Mouse (Mus musculus): ENCODE measurements around the gene Slc50a1.

Gene Slc50a1

DNA sequence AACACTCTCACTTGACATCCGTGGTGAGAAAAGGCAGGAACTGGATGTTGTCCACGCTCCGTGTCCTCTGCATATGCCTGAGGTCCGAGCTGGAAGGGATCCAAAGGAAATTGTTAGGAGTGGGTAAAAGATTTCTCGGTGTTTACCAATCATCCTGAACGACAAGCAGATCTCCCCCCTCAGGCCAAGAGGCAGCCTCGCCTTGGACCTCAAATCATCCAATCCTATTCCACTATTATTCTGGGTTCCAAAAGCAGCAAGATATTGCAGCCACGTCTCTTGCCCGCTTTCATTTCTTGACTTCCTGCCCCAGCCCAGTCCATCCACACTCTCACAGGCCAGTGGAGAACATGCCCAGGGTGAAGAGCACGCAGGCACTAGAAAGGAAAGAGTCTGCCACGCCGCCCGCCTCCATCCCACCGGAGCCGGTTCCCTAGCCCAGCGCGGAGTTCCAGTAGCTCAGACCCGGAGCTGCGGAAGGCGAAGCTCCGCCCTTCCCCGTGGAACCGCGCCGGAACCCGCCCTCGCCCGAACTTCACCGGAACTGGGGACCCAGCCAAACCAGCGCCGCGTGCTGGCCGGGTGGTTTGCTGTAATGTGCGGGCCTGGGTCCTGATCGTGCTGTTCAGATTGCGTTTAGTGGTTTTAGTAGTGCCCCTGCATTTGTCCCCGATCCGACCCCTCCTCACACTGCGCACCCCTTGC lies at the start of gene Slc50a1:
Gene Slc50a1, minus strand, starts transcription at position 520 of the 705 bp plus-strand sequence.
- DNase-seq (ENCODE audit: low read depth, low spot score), result peak; percentile 36

DNA sequence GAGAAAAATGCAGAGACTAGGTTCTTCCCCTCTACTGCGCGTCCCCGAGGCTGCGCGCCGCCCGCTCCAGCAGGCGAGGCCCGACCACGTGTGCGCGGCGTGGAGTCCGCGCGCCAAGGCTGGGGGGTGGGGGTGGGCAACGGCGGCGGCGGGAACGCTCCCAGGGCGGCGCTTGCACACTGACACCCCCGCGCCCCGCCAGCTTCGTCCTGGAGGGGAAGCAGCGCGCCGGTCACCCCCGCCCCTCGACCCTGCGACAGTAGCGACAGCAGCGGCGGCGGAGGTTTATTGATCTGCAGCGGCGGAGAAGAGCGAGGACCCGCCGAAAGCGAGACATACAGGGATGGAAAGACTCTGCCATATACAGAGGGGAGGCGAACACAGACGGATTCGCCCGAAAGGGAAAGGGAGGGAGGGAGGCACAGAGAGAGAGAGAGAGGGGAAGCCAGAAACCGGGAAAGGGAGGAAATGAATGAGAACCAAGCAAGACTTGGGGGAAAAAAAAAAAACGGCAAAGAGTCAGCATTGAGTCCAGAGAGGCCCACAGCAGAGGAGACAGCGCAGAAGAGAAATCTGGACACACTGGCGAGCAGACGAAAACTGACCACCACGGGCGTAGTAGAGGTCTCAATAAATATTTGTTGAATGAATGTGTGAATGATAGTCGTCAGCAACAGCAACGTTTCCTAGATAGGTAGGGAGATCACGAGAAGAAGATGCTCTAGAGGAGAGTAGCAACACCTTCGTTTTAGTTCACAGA lies 49.4 kb upstream of the Slc50a1 start:
- DNase-seq (ENCODE audit: low read depth, low spot score), result no peak

DNA sequence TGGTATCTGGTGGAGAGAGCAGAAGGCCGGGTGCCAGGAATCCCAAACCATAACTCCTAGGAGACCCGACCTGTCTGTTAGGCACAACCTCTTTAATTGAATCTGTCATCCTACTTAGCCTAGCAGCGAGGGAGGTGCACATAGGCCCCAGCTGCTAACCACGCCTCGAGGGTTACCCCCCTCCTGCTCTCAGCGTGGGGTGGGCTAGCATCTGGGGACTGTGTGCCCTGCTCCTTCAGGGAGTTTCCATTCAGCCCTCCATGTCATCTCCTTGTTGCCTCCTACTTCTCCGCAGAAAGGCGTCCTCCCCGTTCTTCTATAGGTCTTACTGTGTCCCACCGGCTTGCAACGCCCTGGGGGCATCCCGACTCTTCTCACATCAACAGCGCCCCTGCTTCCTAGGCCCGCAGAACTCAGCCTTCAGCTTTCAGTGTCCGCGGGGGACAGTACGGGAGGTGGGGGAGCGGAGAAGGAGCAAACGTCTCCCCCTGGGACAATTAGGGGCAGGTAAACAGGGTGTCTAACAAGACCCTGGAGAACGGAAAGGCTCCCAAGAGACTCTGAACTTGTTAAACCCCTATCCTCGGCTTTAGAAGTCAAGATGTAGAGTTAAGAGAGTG lies 48.7 kb upstream of the Slc50a1 start:
- DNase-seq (ENCODE audit: low read depth, low spot score), result no peak

DNA sequence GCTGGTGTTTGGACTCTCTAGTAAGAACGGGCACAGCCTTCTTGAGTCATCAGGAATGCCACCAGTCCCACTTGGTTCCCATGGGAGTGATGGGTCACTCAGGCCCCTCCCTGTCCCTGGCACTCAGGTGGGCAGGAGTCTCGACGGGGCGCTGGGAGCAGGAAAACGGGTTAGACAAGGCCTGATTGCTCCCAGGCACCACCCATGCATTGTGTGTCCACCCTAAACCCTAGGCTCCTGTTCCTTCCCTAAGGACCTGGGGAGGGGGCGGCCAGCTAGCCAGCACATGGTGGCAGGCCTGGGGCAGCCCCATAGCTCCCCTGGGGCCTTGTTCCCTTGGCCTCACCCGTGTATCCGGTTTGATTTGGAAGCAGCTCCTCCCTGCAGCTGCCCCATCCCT lies 47.9 kb upstream of the Slc50a1 start:
- DNase-seq (ENCODE audit: low read depth, low spot score), result no peak

DNA sequence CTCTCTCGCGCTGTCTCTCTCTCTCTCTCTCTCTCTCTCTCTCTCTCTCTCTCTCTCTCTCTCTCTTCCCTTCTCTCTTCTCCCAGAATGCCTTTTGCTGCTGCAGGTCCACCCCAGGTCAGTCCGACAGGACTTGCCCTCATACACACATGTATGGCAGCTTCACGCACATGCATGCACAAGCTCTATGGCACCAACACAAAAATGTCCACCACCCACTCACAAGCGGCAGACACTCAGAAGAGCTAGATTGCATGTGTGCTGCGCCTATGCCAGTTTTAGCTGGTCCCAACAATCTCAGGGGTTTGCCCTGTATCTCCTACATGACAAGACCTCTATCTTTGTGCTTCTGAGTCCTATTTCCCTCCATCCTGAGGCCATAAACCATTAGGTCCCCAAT lies 46.9 kb upstream of the Slc50a1 start:
- no peak for DNase-seq (ENCODE audit: low read depth, low spot score)

DNA sequence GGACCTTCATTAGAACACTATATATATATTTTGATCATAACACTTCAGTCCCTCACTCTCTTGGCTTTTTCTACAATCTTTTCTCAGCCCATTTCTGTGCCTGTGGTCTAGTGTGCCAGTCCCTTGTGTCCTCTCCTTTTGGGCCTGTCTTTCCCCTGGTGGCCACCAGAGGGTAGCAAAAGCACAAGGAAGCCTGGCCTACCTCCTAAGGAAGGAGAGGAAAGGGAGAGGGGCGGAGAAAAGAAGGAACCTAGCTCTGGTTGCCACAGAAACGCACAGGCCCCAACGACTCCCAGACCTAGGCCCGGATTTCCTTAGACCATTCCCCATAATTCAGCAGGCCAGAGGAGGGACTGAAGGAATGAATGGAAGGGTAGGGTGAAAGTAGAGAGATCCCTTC lies 46.5 kb upstream of the Slc50a1 start:
- peak; percentile 91 for DNase-seq (ENCODE audit: low read depth, low spot score)

DNA sequence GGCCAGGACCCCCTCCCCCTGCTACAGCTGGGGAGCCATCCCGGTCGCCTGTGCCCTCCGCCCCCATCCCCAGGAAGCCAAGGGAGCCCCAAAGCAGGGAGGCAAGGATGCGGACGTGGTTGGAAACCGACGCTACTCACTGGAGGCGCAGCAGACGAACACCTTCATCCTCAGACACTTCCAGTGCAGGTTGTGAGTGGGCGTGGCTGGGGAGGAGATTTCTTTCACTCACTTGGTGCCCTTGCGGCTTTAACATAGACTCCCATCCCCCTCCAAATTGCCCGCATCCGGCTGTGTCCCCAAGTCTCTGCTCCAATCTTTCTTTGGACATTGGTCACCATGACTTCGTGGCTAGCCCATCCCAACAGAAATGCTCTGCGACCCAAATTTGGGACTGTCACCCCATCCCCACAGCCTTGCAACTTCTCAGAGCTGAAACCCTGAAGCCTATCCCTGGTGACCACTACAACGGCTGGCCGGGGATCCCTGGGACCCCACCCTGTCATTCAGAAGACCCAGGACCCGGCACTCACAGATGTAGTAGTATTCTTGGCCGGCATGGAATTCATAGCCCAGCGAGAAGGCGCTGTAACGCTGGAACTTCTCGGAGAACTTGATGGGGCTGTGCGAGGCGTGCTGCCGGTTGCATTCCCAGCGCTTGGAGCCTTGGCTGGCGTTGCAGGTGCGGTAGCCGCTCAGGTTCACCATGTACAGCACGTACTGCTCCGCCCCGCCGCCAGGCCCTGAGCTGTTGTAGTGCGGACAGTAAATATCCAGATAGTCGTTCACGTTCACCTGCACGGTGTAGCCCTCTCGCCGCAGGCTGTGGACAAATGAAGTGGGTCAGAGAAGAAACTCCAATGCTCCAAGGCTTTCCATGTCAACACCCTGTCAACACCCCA lies 45.8 kb upstream of the Slc50a1 start:
- DNase-seq (ENCODE audit: low read depth, low spot score), result peak; percentile 80

DNA sequence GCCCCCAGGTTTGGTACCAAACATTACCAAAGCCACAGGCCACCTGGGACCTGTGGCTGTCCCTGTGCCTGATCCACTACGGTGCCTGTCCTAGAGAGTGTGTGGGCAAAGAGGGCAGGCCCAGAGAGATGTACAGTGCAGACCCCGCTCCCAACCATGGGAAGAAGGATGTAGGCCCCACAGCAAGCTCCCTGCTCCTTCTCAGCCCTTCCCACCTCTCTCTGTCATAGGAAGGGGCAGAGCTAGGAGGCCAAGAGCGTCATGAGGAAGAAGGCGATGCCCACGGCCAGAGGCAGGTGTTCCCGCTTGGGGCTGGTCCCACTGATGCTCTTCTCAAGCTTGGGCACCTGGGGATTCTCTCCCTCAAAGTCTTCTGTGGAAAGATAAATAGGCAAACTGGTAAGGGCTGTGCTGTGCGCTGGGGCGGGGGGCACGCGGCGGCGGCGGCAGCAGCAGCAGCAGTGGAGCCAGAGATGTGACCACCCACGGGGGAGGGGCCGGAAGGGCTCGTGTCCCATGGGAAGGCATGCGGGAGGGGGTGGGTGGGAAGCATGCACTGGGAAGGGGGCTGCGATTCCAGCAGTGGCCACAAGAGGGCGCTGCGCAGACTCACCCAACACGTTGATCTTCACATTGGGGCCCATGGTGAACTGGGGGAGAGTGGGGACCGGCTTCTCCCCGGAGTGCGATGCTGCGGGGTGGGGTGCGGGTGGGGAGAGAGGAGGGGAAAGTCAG lies 45.0 kb upstream of the Slc50a1 start:
- DNase-seq (ENCODE audit: low read depth, low spot score), result peak; percentile 89

DNA sequence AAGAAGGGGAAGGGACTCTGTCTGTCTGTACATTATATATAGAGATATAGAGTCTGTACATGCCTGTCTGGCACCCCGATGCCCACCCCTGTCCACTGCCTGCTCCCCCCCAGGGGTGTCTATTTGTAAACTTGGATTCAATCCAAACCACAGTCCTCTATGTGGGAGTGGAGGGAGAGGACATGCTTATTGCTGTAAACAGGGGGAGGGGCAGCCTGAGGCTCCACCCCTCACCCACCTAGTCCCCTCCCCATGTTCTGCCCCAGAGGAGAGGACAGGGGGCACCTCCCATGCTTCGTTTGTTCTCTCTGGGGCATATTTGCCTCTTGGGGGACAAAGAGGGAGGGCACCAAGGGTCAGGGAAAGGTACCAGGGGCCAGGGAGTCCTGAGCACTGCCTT lies 44.4 kb upstream of the Slc50a1 start:
- no peak for DNase-seq (ENCODE audit: low read depth, low spot score)

DNA sequence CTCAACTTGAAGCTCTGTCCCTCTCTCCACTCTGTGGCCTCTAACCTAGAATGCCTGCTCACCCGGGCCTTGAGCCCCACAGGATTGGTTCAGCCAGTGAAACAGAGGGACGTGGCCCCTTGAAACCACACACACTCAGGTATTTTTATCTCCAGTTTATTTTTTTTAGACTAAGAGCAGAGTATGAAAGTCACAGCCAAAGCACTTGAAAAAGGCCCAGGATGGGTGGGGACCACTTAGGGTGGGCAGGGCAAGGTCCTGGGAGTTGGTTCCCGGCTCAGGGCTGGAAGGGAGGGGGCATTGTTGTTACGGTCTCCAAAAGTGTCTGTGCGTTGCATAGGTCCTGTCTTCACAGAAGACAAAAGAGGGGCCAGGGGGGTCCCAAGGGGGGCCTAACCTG lies 44.0 kb upstream of the Slc50a1 start:
- no peak for DNase-seq (ENCODE audit: low read depth, low spot score)

DNA sequence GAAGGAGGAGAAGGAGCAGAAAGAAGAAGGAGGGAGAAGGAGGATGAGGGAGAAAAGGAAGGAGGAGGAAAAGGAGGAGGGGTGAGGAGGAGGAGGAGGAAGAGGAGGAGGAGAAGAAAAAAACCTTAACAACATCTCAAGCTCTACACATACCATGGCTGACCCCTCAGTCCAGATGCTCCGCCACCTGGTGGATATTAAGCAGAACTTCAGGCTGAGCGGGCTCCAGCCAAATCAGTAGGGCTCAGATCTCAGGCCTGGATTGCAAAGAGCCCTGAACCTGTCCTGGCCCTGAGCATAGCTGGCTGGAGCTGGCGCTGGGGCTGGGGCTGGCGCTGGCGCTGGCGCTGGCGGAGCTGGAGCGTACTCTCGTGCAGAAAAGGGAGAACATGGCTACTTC lies 37.7 kb upstream of the Slc50a1 start:
- DNase-seq (ENCODE audit: low read depth, low spot score), result peak; percentile 91

DNA sequence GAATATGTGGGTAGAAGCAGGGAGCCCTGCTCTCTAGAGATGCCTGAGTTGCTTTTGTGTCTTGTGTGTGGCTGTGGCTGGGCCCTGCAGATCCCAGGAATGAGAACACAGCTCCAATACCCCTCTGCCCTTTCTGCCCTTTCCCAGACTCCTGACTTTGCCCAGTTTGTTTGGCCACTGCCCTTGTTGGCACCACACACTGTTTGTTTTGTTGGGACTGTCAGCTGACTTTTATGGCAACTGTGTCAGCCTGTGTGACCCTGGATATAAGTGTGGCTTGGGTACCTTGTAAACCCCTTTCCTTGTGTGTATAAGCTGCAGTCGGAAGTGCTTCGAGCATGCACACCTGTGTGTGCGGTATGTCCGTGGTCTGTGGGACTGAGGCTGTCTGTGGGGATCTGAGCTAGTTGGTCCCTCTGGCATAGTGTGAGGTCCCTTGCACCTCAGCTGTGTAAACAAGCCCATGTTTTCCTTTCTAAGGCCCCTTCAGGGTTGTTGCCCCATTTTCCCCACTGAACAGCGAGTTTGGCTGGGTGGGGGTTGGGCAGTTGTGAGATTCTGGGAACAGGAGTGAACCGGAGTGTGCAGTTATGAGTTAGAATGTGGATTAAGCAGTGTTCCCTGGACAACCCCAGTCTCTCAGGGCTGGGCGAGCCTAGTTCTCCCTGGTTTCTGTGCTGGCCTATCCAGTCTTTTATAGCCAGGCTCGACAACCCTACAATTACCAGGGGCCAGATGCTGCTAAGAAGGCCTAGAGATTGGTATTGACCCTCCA lies 35.4 kb upstream of the Slc50a1 start:
- no peak for DNase-seq (ENCODE audit: low read depth, low spot score)

DNA sequence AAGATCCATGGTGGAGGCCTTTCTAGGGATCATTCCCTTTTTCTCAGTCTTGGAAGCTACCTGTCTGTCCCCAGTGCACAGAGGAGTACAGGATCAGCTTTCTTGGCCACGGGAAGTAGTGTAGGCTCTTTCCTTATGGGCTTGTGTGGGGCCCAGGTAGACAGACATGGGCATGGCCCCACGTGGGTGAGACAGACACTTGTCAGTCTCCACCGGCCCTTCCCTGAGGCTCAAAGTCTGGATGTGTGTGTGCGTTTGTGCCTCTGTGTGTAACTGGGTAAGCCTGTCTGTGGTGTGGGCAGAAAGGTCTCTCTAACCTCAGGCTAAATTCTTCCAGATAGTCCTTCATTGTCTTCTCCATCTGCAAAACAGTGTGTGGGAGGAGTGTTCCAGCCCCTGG lies 34.7 kb upstream of the Slc50a1 start:
- no peak for DNase-seq (ENCODE audit: low read depth, low spot score)

DNA sequence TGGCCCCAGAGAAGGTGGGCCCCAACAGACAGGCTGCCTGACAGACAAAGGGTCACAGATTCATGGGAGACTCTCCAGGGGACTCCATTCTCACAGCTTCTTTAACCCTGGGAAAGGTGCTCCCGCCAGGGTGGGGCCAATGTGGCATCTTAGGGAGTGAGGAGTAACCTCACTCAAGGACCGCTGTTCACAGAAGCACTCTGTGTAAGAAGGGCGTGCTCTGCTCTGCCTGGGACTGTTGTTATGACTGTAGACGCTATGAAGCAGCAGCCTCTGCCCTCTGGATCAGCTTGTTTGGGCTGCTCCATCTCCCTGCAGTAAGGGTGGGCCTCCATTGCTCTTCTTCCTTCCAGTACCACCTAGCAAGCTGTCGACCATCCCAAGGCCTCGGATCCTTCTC lies 34.1 kb upstream of the Slc50a1 start:
- DNase-seq (ENCODE audit: low read depth, low spot score), result no peak

DNA sequence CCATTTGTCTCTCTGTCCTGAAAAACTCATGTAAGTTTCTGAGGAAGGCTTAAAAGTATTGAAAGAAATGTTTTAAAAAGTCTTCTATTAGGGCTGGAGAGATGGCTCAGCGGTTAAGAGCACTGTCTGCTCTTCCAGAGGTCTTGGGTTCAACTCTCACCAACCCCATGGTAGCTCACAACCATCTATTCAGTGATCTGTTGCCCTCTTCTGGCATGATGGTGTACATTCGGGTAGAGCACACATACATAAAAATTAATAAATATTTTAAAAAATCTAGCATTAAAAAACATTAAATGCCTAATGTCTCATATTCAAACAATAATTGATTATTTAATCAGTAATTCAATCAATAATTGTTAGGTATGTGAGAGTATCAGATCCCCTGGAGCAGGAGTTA lies 30.1 kb upstream of the Slc50a1 start:
- DNase-seq (ENCODE audit: low read depth, low spot score), result no peak

DNA sequence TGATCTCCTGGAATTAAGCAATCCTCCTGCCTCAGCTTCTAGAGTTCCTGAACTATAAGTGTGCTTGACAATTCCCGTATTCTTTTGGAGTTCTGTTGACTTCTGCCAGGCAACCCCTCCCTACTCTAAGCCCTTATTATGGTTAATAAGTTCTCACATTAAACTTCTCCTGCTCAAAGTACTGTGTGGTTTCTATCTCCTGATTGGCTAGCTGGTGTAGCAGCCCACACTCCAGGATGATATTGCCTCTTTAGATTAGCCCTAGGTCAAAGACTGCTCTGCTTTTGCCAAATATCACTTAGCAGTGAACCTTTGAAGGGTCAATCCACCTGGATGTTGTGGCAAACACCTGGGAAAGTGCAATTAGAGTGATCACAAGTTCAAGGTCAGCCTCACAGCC lies 29.7 kb upstream of the Slc50a1 start:
- DNase-seq (ENCODE audit: low read depth, low spot score), result no peak

DNA sequence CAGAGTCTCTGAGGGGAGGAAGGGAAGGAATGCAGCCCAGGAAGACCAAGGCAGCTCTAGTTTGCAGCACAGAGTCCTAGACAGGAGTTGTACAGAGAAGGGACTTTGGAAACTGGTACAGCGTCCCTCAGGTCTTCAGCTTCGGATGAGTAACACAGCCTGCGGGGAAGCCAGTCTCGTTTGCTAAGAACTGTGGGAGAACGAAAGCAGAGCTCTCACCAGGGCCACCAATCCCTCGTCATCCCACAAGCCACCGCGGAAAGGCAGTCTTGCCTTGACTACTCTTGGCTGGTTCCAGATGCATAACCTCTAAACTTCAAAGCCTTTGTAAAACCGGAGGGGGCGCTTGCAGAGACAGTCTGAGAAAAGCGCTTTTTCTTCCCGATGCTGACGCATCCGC lies 29.1 kb upstream of the Slc50a1 start:
- DNase-seq (ENCODE audit: low read depth, low spot score), result peak; percentile 78

DNA sequence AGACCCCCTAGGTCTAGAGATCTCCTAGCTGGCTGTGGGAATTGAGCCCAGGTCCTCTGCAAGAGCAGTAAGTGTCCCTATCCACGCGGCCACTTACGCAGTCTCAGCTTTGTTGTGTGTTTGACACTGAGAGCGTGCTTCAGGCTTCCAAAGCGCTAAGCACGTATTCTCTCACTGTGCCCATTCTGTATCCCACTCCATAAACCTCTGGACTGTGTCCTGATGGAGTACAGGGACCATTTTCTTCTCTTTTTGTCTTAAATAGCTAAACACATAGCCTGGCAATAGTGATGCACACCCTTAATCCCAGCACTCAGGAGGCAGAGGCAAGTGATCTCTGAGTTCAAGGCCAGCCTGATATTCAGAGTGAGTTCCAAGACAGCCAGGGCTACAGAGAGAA lies 28.5 kb upstream of the Slc50a1 start:
- DNase-seq (ENCODE audit: low read depth, low spot score), result no peak

DNA sequence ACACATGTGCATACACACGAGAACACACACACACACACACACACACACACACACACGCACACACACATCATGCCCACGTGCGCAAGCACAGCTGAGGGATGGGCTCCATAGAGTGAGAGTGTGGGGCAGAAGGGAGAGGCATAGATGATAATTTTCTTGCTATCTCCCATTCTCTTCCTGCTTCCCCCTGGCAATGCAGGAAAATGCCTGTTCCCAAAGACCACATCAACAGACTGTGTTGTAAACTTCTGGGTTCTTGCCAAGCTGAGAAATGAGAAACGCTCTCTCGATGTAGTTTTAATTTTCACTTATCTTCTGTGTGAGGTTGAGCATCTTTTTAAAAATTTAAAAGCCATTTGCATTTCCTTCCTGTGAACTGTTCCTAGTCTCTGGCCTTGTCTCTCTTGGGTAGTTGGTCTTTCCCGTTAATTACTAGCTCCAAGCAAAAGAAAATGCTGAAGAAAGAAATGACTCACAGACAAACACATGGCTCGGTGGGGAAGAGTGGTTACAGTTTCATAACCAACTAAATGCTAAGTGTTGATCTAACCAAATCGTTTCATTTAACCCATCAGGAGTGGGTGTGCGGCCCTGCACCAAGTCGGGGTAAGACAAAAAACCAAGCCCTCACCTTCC lies 26.5 kb upstream of the Slc50a1 start:
- DNase-seq (ENCODE audit: low read depth, low spot score), result no peak

DNA sequence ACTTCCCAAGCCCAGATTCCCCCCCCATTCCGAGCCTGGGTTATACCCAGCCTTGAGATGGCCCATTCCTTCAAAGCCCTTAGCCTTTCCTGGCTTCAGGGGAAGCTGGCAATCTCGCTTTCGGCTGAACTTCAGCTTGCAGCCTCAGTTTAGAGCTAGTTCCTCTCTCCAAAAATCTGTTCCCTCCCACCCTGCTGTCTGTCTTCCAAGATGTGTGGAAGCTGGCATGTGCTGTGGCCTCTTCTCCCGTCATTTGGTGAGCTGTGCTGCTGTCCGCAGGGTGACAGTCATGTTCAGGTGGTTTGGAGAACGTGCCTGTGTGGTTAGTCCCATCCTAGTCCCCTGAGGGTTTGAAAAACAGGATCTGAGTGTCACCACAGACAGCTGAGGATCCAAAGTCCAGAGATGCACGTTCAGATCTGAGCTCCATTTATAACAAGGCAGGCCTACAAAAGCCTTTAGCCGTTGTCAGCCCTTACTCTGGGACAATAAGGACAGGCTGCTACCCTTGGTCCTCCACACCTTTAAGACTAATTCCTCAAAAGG lies 25.4 kb upstream of the Slc50a1 start:
- no peak for DNase-seq (ENCODE audit: low read depth, low spot score)
